ENCODE assay signal across 8 mouse cellular contexts in the genomic region with DNA sequence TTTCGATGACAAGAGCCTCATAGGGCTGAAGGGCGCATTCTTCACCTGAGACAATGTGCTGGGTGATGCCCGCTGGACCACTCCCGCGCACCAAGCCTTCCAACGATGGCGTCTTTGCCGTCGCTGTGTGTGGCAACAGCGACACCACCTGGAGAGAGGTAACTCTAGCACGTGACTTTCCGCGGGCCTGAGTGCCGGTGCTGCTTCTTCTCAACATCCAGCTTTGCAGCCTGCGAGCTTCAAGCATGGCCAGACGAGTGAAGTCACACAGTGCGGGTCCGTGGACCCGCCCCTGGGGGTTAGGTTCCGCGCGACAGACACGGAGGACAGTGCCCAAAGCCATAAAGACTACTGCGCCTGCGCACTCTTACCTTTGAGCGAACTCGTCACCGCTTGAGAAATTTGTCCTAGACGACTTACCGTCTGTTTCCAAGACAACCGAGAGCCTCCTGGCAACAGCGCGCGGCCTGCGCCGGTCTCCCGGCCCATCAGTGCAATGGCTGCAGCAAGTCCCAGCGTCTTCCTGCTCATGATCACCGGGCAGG. TPM values are rescaled to one million over a fixed set of nuclear protein-coding genes. Genes with fewer than 3 reads are reported as not detected.
A peak's percentile ranks its signal among the peaks of the same experiment; 100 is the strongest.
DNase-seq lines count a peak whose midpoint lies in the region; ATAC-seq lines count a peak whose summit lies in the region.

A gene (plus strand): TSS at position 432 of the 545 bp plus-strand sequence.

- under 1% methylated on average over 39 of the region's 39 CpGs for WGBS in heart, embryonic 13.5 days
- WGBS in liver, embryonic 12.5 days (ENCODE audit: insufficient replicate concordance), result 1% methylated on average over 39 of the region's 39 CpGs
- WGBS in stomach, embryonic 15.5 days, result under 1% methylated on average over 39 of the region's 39 CpGs

- peak; percentile 76 for ATAC-seq in heart, embryonic 13.5 days (ENCODE audit: extremely low read depth, insufficient number of reproducible peaks, low FRiP score, low TSS enrichment)
- peak; percentile 84 for ATAC-seq in liver, embryonic 12.5 days
- peak; percentile 87 for ATAC-seq in stomach, embryonic 15.5 days (ENCODE audit: insufficient read depth, low FRiP score, low read depth)

- 0 out of 2 replicates have a peak, but pooled peaks cover 3% of the 10 kb centered on the region for H3K27me3 ChIP-seq in heart, embryonic 13.5 days (replicated peaks)
- 0 out of 2 replicates have a peak, but pooled peaks cover 3% of the 10 kb centered on the region for H3K27me3 ChIP-seq in liver, embryonic 12.5 days (replicated peaks)
- H3K27me3 ChIP-seq in stomach, embryonic 15.5 days (replicated peaks), result no peaks in the 10 kb centered on the region

- H3K9ac ChIP-seq in heart, embryonic 13.5 days, result peak within 1 kb of the TSS; percentile 86
- peak within 1 kb of the TSS; percentile 43 for H3K9ac ChIP-seq in liver, embryonic 12.5 days
- H3K9ac ChIP-seq in stomach, embryonic 15.5 days, result peak within 1 kb of the TSS; percentile 26; the same call in 1 of the 2 replicates

- no peaks in the 10 kb centered on the region for H3K9me3 ChIP-seq in heart, embryonic 13.5 days
- H3K9me3 ChIP-seq in liver, embryonic 12.5 days (replicated peaks), result no peaks in the 10 kb centered on the region
- H3K9me3 ChIP-seq in stomach, embryonic 15.5 days, result no peaks in the 10 kb centered on the region

- DNase-seq in CD4-positive, CD25-positive, alpha-beta regulatory T cell, adult 2 months (ENCODE audit: low read depth, low spot score), result peak; percentile 97
- peak; percentile 51 for DNase-seq in fat pad, adult 2 months (ENCODE audit: extremely low read depth, low read depth, low spot score)
- peak; percentile 97 for DNase-seq in kidney, postnatal 10 days
- peak; percentile 93 to 95 for DNase-seq in natural killer cell, adult 2 months (ENCODE audit: low spot score in 2 of 2)

- peak within 1 kb of the TSS; percentile 76 for H3K27ac ChIP-seq in brown adipose tissue, adult 24 weeks (replicated peaks; ENCODE audit: low read depth, low read length)
- peak within 1 kb of the TSS; percentile 78 for H3K27ac ChIP-seq in heart, embryonic 13.5 days (replicated peaks)
- no peak within 1 kb of the TSS for H3K27ac ChIP-seq in liver, embryonic 12.5 days
- peak within 1 kb of the TSS; percentile 82; the same call in 1 of the 2 replicates for H3K27ac ChIP-seq in stomach, embryonic 15.5 days

- peaks cover 5% of the 10 kb centered on the region for H3K4me1 ChIP-seq in brown adipose tissue, adult 24 weeks (ENCODE audit: control insufficient read depth, insufficient read depth, insufficient read length, low read length)
- peaks cover 13% of the 10 kb centered on the region for H3K4me1 ChIP-seq in heart, embryonic 13.5 days
- peaks cover 11% of the 10 kb centered on the region for H3K4me1 ChIP-seq in liver, embryonic 12.5 days
- H3K4me1 ChIP-seq in stomach, embryonic 15.5 days, result peaks cover 9% of the 10 kb centered on the region

- H3K36me3 ChIP-seq in heart, embryonic 13.5 days, result 0 out of 2 replicates have a peak, but pooled peaks cover 5% of the 10 kb centered on the region
- H3K36me3 ChIP-seq in liver, embryonic 12.5 days, result no peaks in the 10 kb centered on the region
- no peaks in the 10 kb centered on the region for H3K36me3 ChIP-seq in stomach, embryonic 15.5 days

- peak within 1 kb of the TSS; percentile 69 for H3K4me3 ChIP-seq in brown adipose tissue, adult 24 weeks (ENCODE audit: insufficient read depth, low read depth, low read length)
- H3K4me3 ChIP-seq in heart, embryonic 13.5 days, result peak within 1 kb of the TSS; percentile 72
- peak within 1 kb of the TSS; percentile 55 for H3K4me3 ChIP-seq in liver, embryonic 12.5 days
- H3K4me3 ChIP-seq in stomach, embryonic 15.5 days (replicated peaks), result peak within 1 kb of the TSS; percentile 62

- peak within 1 kb of the TSS; percentile 86 for H3K4me2 ChIP-seq in heart, embryonic 13.5 days
- peak within 1 kb of the TSS; percentile 76 for H3K4me2 ChIP-seq in liver, embryonic 12.5 days
- peak within 1 kb of the TSS; percentile 76 for H3K4me2 ChIP-seq in stomach, embryonic 15.5 days

RNA-seq across cellular contexts. Expression of the gene that starts here (rescaled TPM):
- 7.5 and 8.2 TPM in 2 replicates for polyA plus RNA-seq in brown adipose tissue, adult 24 weeks (2012; ENCODE audit: insufficient read depth, insufficient read length, missing spikeins)
- polyA plus RNA-seq in heart, embryonic 13.5 days (2015; fragmentation: Nextera tagmentation; extraction: Ambion mirVana), result 13.6 and 14.2 TPM in 2 replicates
- polyA plus RNA-seq in liver, embryonic 12.5 days (2016; fragmentation: Nextera tagmentation; extraction: Ambion mirVana), result 4.8 TPM in 2 replicates
- polyA plus RNA-seq in stomach, embryonic 15.5 days (2015; fragmentation: Nextera tagmentation; extraction: Ambion mirVana), result 26.5 and 27.9 TPM in 2 replicates

Comparison
In these comparisons a context has a peak if more than half of its experiments do, and no peak if none do; other contexts are left out.
1. H3K9ac ChIP-seq: peak in every context shown above with its lines; median percentile 86 in heart, embryonic 13.5 days; 43 in liver, embryonic 12.5 days; 26 in stomach, embryonic 15.5 days.